Mouse (Mus musculus): ENCODE results near the gene 1700074P13Rik. TPM values are rescaled to one million over a fixed set of nuclear protein-coding genes. Genes with fewer than 3 reads are reported as not detected.
"Not testable (repeated sequence)": the region's sequence is repeated elsewhere in the genome, so short reads cannot be mapped to it uniquely, and the experiment has no call there.

The 1700074P13Rik gene
- not detected in 2 replicates for polyA plus RNA-seq (2012; rRNA removed)

DNA sequence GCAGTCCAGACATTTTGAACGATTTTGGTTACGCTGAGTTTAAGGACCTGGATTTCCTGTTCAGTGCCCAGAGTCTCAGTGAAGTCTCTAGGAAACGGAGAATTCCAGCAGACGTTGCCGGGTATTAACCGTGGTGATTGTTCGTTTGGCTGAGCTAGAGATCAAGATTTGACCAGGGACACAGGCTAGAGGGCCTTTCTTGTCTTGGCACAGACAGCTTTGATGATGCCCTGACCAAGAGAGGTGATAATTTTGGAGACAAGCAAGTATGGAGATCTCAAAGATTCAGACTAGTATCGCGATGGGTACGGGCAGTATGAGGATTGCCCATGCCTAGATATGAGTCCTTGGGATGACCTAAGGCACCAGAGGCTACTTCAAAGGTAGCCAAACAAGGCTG, at the start of gene 1700074P13Rik:
TSS of gene 1700074P13Rik (minus strand) at position 101 of the 400 bp plus-strand sequence.
- 92% methylated on average over 10 of the region's 10 CpGs for WGBS
- no peak for DNase-seq (ENCODE audit: low read depth, low spot score)

DNA sequence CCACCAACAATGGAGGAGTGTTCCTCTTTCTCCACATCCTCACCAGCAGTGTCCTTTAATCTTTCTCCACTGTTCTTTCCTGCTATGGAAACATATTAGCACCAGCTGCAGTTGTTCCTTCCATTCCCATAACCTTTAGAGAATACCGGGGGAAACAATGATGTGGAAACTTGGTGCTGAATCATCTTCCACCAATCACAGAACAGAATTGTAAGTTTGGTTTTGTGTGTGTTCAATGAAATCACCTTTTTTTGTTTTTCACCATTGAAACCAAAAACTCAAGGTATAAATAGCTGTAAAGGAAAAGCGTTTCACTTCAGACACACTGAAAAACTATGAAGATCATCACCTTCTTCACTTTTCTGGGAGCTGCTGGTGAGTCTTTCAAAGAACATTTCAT, 24.1 kb upstream of the 1700074P13Rik start, which contains the start of gene 1810009J06Rik:
TSS of gene 1810009J06Rik (plus strand) at position 301 of the 400 bp plus-strand sequence.
- WGBS = 91% methylated on average over 2 of the region's 2 CpGs
- DNase-seq (ENCODE audit: low read depth, low spot score) = not testable (repeated sequence)

DNA sequence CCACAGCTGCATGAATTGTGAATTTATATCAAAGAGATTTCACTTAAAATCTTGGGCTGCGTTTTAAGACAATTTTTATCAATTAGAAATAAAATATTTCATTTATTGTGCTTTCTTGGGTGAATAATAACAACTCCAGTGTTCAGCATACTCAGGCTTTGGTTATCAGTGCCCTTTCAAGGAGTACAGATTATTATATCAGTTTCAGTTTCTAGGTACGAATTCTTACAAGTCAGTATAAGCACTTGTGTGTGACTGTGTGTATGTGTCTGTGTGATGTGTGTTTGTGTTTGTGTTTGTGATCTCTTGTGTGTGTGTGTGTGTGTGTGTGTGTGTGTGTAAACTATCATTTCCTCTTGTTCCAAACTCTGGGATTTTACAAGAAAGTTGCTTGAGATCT, 13.4 kb upstream of the 1700074P13Rik start:
- WGBS = 38% methylated on average over 2 of the region's 2 CpGs
- no peak for DNase-seq (ENCODE audit: low read depth, low spot score)

DNA sequence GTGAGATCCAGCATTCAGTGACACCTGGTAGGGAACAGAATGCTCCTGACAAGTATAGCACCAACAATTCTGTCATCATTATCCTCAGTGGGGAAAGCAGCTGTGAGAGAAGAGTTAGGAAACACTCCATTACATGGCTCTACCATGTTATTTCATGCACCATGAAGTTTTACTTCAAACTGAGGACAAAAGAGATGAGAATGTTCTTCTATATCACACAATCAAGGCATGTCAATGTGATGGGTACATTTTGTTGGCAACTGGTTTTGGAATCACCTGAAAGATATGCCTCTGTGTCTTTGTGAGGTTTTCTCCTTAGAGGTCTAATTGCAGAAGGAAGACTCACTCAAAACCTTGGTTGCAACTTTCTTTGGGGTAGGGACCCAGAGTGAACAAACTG, 11.4 kb upstream of the 1700074P13Rik start, which contains the start of gene Gm4744:
TSS of gene Gm4744 (minus strand) at position 101 of the 400 bp plus-strand sequence.
- no peak for DNase-seq (ENCODE audit: low read depth, low spot score)

DNA sequence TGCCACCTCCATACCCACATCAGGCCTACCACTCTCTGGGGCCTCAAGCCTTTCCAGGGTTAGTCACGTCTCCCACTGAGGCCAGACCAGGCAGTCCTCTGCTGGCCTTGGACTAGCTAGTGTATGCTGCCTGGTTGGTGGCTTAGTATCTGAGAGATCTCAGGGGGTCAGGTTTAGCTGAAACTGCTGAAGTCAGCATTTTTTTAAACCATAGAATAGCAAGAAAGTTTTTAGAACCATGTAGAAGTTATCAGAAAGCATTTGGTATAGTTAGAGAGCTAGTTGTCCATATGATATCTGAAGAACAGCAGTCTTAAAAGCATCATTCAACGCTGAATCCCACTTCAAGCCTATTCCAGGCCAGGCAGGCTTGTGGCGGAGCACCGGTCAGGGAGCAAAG, 20.4 kb downstream of the 1700074P13Rik start:
- WGBS = 83% methylated on average over 4 of the region's 4 CpGs
- no peak for DNase-seq (ENCODE audit: low read depth, low spot score)

DNA sequence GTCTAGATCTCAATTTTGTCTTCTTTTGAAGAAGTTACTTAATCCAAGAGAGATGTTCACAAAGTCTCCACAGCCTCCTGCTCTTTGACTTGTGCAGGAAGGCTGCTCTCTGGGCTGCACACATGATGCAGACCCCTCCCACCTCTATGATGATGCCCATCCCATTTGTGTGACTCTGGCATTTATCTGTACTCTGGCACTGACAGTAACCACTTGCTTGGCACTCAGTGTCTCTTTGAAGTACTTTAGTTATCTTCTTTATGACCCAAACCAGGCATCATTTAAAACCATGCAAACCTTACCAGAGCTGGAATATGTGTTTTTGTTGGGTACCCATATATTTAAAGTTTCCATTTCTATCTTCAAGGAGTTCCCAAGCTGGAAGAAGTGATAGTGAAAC, 40.1 kb downstream of the 1700074P13Rik start, which contains the start of gene Prss58:
TSS of gene Prss58 (minus strand) at position 101 of the 400 bp plus-strand sequence.
- no peak for DNase-seq (ENCODE audit: low read depth, low spot score)

DNA sequence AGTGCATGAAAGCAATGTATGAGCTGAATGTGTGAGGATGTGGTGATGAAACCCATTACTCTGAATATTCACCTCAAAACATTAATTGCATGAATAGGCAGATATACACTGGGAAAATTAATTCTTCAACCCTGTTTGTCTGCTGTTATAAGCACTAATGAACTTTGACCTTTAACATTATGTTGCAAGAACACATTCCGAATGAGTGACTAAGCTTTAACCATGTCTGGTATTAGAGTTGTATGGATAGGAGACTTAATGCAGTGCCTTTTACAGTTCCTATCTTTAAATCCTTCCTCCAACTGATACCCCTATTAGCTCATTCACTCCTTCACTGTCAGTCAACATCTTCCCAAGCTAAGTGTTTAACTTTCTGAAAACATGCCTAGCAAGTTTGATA, 45.6 kb downstream of the 1700074P13Rik start:
- WGBS = 31% methylated on average over 1 of the region's 1 CpGs
- no peak for DNase-seq (ENCODE audit: low read depth, low spot score)

DNA sequence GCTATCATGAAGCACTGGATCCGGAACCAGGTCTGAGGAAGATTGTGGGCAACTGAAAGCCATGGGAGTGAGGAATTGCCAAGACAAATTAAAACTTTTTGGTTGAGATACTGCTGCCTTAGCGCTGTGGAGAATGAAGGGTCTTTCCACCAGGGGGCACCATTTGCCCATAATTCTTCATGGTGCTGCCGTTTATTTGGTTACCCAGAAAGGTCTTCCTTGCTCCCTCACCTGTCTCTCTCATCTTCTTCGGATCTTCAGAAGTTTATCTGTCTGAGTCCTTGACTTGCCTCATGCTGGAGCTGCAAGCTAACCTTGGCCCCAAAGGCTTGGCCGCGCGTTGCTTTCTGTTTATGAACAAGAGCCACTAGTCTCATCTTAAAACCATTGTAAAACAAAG, 46.8 kb downstream of the 1700074P13Rik start:
- WGBS = 44% methylated on average over 7 of the region's 7 CpGs
- no peak for DNase-seq (ENCODE audit: low read depth, low spot score)

DNA sequence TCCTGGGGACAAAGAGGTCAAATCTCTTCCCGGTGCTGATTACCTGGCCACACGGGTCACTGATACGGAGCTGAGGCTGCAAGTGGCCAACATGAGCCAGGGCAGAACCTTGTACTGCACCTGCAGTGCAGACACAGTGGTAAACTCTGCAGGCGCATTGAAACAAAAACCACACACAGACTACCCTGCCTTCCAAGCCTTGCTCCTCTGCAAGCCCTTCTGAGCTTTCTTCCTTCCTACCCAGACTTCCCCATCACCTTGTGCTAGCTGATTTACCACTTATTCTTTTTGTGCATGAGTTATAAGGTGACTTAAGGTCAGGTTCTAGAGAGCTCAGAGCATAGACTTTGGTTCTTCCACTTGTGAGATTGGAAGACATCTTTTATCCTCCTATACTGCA, 48.6 kb downstream of the 1700074P13Rik start:
- 71% methylated on average over 4 of the region's 4 CpGs for WGBS
- DNase-seq (ENCODE audit: low read depth, low spot score) = no peak

DNA sequence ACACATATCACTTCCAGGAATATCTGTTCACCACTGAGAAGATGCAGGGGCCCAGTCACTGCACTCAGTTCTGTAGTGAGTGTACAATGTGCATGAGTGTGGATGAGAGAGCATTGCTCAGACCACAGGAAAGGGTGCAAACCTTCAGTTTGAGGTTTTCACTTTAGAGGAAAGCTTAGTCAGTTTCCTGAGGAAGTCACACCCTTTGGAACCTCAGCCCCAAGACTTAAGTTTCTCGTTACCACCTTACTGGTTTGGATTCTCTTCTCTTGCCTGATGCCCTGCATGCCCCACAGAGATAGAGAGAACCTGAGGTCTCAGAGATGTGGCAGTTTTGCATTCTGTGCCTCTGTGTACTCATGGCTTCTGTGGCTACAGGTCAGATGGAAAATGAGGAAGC, 49.4 kb downstream of the 1700074P13Rik start:
- no peak for DNase-seq (ENCODE audit: low read depth, low spot score)
- WGBS = 68% methylated on average over 1 of the region's 1 CpGs

DNA sequence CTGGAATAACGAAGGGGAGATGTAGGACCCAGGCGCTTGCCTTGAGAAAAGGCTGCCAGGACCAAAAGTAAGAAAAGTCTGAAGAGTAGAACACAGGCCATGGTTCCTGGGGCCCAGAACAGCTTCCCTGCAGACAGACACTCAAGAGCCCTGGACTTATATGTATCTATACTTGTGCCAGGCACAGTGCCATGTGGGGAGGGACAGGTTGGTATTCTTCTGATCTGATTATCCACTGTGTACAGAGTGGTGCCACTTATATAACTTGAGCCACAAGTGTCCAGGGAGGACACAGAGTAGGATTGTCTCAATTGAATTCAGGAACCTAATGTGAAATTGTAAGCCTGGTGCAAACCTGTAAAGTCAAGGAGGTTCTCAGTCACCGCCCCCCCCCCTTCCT, 53.0 kb downstream of the 1700074P13Rik start, which contains the start of gene Moxd2:
TSS of gene Moxd2 (minus strand) at position 101 of the 400 bp plus-strand sequence.
- WGBS = 94% methylated on average over 3 of the region's 3 CpGs
- no peak for DNase-seq (ENCODE audit: low read depth, low spot score)

Other genes starting within 250 kb of the 1700074P13Rik start
- not detected in 2 replicates for gene Moxd2, start 53.1 kb downstream of the 1700074P13Rik start, polyA plus RNA-seq (2012; rRNA removed)
- gene Prss58, start 40.2 kb downstream of the 1700074P13Rik start, polyA plus RNA-seq (2012; rRNA removed) = not detected in 2 replicates
- not detected in 2 replicates for gene Gm4744, start 11.3 kb upstream of the 1700074P13Rik start, polyA plus RNA-seq (2012; rRNA removed)
- not detected in 2 replicates for gene 1810009J06Rik, start 24.2 kb upstream of the 1700074P13Rik start, polyA plus RNA-seq (2012; rRNA removed)
- gene Gm2663, start 58.9 kb upstream of the 1700074P13Rik start, polyA plus RNA-seq (2012; rRNA removed) = not detected in 2 replicates
- gene 2210010C04Rik, start 95.0 kb upstream of the 1700074P13Rik start, polyA plus RNA-seq (2012; rRNA removed) = 0.20 and 0.38 TPM in 2 replicates